Mouse (Mus musculus): Measurements from ENCODE around the gene Dpt. TPM values are rescaled to one million over a fixed set of nuclear protein-coding genes. Genes with fewer than 3 reads are reported as not detected.

Gene Dpt
- polyA plus RNA-seq, 1 experiment from 2014 or later: 0.20 TPM

DNA sequence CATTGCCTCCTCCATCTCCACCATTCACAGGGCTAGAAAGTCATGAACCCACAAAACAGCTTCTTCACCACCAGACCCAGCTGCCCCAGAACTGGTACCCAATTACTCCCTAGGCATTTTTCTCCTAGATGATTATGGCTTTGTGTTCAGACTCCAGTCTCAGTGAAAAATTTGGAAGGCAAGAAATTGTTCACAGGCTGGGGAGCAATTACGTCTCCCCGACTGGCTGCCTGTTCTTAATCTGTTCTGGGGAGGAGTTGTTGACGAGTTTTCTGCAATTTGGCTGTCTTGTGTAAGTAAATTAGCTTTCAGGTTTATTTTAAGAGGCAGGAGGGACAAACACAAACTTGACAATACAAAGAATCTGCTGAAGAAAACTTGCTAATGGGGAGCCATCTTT is 2.7 kb downstream of the Dpt start:
- 51% methylated on average over 3 of the region's 3 CpGs for WGBS
- Histone ChIP-seq H3K27ac (replicated peaks; ENCODE audit: low read depth, low read length) (no peak overlapping the region), H3K4me3 (ENCODE audit: low read depth, low read length) (no peak overlapping the region), H3K27me3 (ENCODE audit: control insufficient read depth, insufficient read depth, low read length) (no peaks in the 10 kb centered on the region), H3K9me3 (replicated peaks; ENCODE audit: control insufficient read depth, low read length) (no peaks in the 10 kb centered on the region), H3K4me1 (ENCODE audit: control insufficient read depth, insufficient read depth, low read length) (no peaks in the 10 kb centered on the region), H3K4me2 (ENCODE audit: low read depth, low read length) (no peak overlapping the region), H3K36me3 (replicated peaks; ENCODE audit: control insufficient read depth, insufficient read depth, low read depth, low read length) (no peaks in the 10 kb centered on the region), H3K9ac (replicated peaks; ENCODE audit: low read length) (no peak overlapping the region)
- ATAC-seq (replicated peaks; ENCODE audit: insufficient number of reproducible peaks, low FRiP score, low TSS enrichment, low read depth) (no peak), DNase-seq (ENCODE audit: low spot score) (no peak)

DNA sequence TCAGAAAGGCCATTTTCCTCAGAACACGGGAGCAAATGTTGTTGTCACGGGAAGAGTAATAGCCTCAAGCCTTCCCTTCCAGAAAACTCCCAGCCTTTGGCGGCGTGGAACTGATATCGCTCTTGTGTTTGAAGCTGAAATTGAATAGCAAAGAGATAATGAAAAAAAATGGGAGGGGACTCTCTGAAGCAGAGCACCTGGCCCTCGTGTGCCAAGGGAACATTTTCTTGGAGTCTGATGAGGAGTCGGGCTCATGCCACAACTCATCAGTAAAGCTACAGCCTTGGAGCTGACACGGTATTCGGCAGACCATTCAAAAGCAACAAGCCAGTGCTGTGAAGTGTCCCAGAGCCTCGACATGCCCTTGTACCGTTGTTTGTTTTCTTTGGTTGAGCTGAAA is 7.8 kb downstream of the Dpt start:
- H3K4me2 ChIP-seq (ENCODE audit: low read depth, low read length): no peak overlapping the region
- no peaks in the 10 kb centered on the region for H3K36me3 ChIP-seq (replicated peaks; ENCODE audit: control insufficient read depth, insufficient read depth, low read depth, low read length)
- H3K27ac ChIP-seq (replicated peaks; ENCODE audit: low read depth, low read length): no peak overlapping the region
- H3K9me3 ChIP-seq (replicated peaks; ENCODE audit: control insufficient read depth, low read length): no peaks in the 10 kb centered on the region
- no peaks in the 10 kb centered on the region for H3K27me3 ChIP-seq (ENCODE audit: control insufficient read depth, insufficient read depth, low read length)
- no peaks in the 10 kb centered on the region for H3K4me1 ChIP-seq (ENCODE audit: control insufficient read depth, insufficient read depth, low read length)
- ATAC-seq (replicated peaks; ENCODE audit: insufficient number of reproducible peaks, low FRiP score, low TSS enrichment, low read depth) (no peak), DNase-seq (ENCODE audit: low spot score) (no peak)
- 81% methylated on average over 11 of the region's 11 CpGs for WGBS
- no peak overlapping the region for H3K9ac ChIP-seq (replicated peaks; ENCODE audit: low read length)
- H3K4me3 ChIP-seq (ENCODE audit: low read depth, low read length): no peak overlapping the region

DNA sequence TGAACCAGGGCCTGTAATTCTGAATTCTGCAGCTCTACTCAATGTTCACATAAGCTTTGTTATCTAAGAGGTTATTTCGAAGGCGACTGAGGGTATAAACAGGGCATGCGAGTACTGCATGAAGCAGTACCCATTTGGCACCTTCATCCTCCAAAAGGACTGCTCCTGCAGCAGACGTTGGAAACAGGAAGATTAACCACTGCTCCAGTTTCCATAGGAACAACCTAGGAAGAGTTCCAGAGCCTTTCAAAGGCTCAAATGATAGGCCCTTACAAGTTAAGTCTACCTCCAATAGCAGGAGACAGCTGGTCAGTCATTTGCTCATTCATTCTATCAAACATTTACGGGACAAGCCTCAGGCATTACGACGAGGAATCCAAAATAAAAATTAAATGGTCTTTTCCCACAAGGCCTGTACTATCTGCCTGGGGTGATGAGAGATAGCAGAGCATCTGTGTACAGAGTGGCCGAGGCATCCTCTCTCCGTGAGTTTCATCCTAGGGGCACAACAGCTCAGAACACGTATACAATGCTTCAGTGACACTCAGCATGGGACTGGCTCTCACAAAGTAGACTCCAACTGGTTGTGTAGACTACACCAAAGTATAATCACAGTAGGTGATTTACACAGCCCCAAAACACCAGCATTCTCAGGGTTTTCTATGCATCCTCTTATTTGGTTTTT is 8.4 kb downstream of the Dpt start:
- H3K4me2 ChIP-seq (ENCODE audit: low read depth, low read length): no peak overlapping the region
- DNase-seq (ENCODE audit: low spot score): no peak
- no peaks in the 10 kb centered on the region for H3K4me1 ChIP-seq (ENCODE audit: control insufficient read depth, insufficient read depth, low read length)
- H3K4me3 ChIP-seq (ENCODE audit: low read depth, low read length): no peak overlapping the region
- no peaks in the 10 kb centered on the region for H3K27me3 ChIP-seq (ENCODE audit: control insufficient read depth, insufficient read depth, low read length)
- WGBS: 80% methylated on average over 10 of the region's 10 CpGs
- H3K9me3 ChIP-seq (replicated peaks; ENCODE audit: control insufficient read depth, low read length): no peaks in the 10 kb centered on the region
- no peak overlapping the region for H3K27ac ChIP-seq (replicated peaks; ENCODE audit: low read depth, low read length)
- no peak for ATAC-seq (replicated peaks; ENCODE audit: insufficient number of reproducible peaks, low FRiP score, low TSS enrichment, low read depth)
- H3K9ac ChIP-seq (replicated peaks; ENCODE audit: low read length): no peak overlapping the region
- H3K36me3 ChIP-seq (replicated peaks; ENCODE audit: control insufficient read depth, insufficient read depth, low read depth, low read length): no peaks in the 10 kb centered on the region

DNA sequence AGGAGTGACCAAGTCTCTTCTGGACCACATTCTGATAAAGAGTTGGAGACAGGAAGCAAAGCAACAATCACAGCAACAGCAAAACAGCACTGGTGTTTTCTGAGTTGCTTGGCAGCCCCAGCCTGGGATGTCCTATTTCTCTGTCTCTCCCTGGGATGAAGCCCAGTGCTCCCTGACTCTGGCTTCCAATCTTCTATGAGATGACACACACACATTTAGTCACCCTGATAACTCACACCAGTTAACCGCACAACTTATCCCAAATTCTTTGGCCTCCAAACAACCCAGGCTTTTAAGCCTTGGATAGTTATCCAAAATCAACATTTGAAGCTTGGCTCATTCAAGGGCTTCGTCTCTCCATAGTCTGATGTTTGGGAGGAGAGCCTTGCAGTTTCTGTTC is 12.9 kb downstream of the Dpt start:
- no peak overlapping the region for H3K4me3 ChIP-seq (ENCODE audit: low read depth, low read length)
- no peaks in the 10 kb centered on the region for H3K36me3 ChIP-seq (replicated peaks; ENCODE audit: control insufficient read depth, insufficient read depth, low read depth, low read length)
- DNase-seq (ENCODE audit: low spot score): no peak
- no peak overlapping the region for H3K27ac ChIP-seq (replicated peaks; ENCODE audit: low read depth, low read length)
- H3K9ac ChIP-seq (replicated peaks; ENCODE audit: low read length): no peak overlapping the region
- H3K4me1 ChIP-seq (ENCODE audit: control insufficient read depth, insufficient read depth, low read length): no peaks in the 10 kb centered on the region
- H3K9me3 ChIP-seq (replicated peaks; ENCODE audit: control insufficient read depth, low read length): no peaks in the 10 kb centered on the region
- WGBS: 97% methylated on average over 2 of the region's 2 CpGs
- ATAC-seq (replicated peaks; ENCODE audit: insufficient number of reproducible peaks, low FRiP score, low TSS enrichment, low read depth): no peak
- H3K27me3 ChIP-seq (ENCODE audit: control insufficient read depth, insufficient read depth, low read length): no peaks in the 10 kb centered on the region
- no peak overlapping the region for H3K4me2 ChIP-seq (ENCODE audit: low read depth, low read length)

DNA sequence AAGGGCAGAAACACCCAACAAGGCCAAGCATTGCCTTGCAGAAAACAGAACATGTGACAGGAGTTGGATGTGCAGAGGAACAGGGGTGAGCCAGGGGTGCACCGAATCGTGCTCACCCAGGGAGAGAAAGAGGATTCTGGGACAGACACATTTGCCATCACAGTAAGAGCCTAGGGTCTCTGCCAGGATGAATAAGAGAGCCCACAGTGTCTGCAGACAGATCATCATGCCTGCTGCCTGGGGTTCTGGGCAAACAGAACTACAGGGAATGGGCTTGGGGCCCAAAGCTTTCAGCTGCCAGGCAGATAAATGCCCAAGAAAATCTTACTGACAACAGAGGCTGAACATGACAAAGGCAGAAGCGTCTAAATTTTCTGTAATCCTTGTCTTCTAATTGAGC is 14.9 kb downstream of the Dpt start:
- Histone ChIP-seq H3K4me2 (ENCODE audit: low read depth, low read length) (no peak overlapping the region), H3K27ac (replicated peaks; ENCODE audit: low read depth, low read length) (no peak overlapping the region), H3K4me3 (ENCODE audit: low read depth, low read length) (no peak overlapping the region), H3K27me3 (ENCODE audit: control insufficient read depth, insufficient read depth, low read length) (no peaks in the 10 kb centered on the region), H3K9ac (replicated peaks; ENCODE audit: low read length) (no peak overlapping the region), H3K4me1 (ENCODE audit: control insufficient read depth, insufficient read depth, low read length) (no peaks in the 10 kb centered on the region), H3K9me3 (replicated peaks; ENCODE audit: control insufficient read depth, low read length) (no peaks in the 10 kb centered on the region), H3K36me3 (replicated peaks; ENCODE audit: control insufficient read depth, insufficient read depth, low read depth, low read length) (no peaks in the 10 kb centered on the region)
- DNase-seq (ENCODE audit: low spot score) (no peak), ATAC-seq (replicated peaks; ENCODE audit: insufficient number of reproducible peaks, low FRiP score, low TSS enrichment, low read depth) (no peak)
- 92% methylated on average over 3 of the region's 3 CpGs for whole genome bisulfite sequencing

DNA sequence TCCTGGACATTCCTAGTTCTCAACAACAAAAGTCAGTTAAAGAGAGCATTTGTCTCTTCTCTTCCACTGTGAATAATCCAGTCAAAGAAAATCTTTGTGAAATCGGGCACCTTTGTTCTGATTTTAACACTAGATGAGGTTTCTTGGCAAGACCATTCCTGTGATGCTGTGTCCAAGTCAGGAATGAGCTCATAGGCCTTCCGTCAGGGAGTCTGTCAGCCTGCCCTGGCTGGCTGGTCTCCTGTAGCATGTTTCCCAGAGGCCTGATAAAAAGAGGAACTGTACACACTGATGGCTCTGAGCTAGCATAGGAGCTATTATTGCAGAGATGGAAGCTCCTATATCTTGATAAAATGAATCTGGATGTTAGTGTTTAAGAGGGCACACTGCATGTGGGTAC is 17.8 kb downstream of the Dpt start:
- Histone ChIP-seq H3K9ac (replicated peaks; ENCODE audit: low read length) (no peak overlapping the region), H3K4me1 (ENCODE audit: control insufficient read depth, insufficient read depth, low read length) (no peaks in the 10 kb centered on the region), H3K9me3 (replicated peaks; ENCODE audit: control insufficient read depth, low read length) (no peaks in the 10 kb centered on the region), H3K4me3 (ENCODE audit: low read depth, low read length) (no peak overlapping the region), H3K36me3 (replicated peaks; ENCODE audit: control insufficient read depth, insufficient read depth, low read depth, low read length) (no peaks in the 10 kb centered on the region), H3K4me2 (ENCODE audit: low read depth, low read length) (no peak overlapping the region), H3K27ac (replicated peaks; ENCODE audit: low read depth, low read length) (no peak overlapping the region), H3K27me3 (ENCODE audit: control insufficient read depth, insufficient read depth, low read length) (no peaks in the 10 kb centered on the region)
- no peak for ATAC-seq (replicated peaks; ENCODE audit: insufficient number of reproducible peaks, low FRiP score, low TSS enrichment, low read depth)
- 76% methylated on average over 2 of the region's 2 CpGs for WGBS
- no peak for DNase-seq (ENCODE audit: low spot score)

DNA sequence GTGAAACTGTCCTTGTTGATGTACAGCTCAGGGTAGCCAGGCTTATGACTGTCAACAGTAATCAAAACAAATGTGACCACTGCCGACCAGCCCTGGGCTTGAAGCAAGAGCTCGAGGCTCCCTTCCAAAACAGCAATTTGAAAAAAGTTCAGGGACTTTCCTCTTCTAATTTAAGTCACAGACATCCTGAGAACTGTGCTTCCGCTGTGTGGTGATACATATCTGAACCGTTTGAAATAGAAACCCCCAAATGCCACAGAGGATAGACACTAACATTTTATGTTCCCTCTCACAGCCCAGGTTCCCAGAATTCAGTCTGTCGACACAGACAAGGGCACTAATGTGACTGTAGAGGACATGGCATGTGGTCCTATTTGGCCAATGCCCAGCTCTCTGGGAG is 18.9 kb downstream of the Dpt start:
- DNase-seq (ENCODE audit: low spot score): no peak
- no peak overlapping the region for H3K4me3 ChIP-seq (ENCODE audit: low read depth, low read length)
- H3K4me1 ChIP-seq (ENCODE audit: control insufficient read depth, insufficient read depth, low read length): no peaks in the 10 kb centered on the region
- no peak for ATAC-seq (replicated peaks; ENCODE audit: insufficient number of reproducible peaks, low FRiP score, low TSS enrichment, low read depth)
- no peaks in the 10 kb centered on the region for H3K27me3 ChIP-seq (ENCODE audit: control insufficient read depth, insufficient read depth, low read length)
- no peaks in the 10 kb centered on the region for H3K9me3 ChIP-seq (replicated peaks; ENCODE audit: control insufficient read depth, low read length)
- WGBS: 78% methylated on average over 5 of the region's 5 CpGs
- H3K36me3 ChIP-seq (replicated peaks; ENCODE audit: control insufficient read depth, insufficient read depth, low read depth, low read length): no peaks in the 10 kb centered on the region
- H3K4me2 ChIP-seq (ENCODE audit: low read depth, low read length): no peak overlapping the region
- H3K27ac ChIP-seq (replicated peaks; ENCODE audit: low read depth, low read length): no peak overlapping the region
- no peak overlapping the region for H3K9ac ChIP-seq (replicated peaks; ENCODE audit: low read length)

DNA sequence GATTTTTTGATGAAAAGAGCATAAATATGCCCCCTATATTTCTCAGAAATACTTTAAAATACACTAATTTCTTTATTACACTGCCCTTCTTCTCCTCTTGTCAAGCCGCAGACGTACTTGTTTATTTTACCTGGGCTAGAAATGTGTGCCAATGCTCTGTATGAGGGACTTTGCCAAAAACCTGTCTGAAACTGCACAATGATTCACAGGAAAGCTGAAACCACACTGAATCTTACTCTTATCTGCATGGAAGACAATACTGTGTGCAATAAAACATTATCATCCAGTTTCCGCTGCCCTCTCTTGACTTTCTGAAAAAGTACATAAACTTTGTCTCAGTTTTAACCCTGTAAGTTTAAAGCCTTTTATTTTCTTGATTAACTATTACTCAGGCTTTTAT is 20.9 kb downstream of the Dpt start:
- no peak for DNase-seq (ENCODE audit: low spot score)
- WGBS: 87% methylated on average over 3 of the region's 3 CpGs
- Histone ChIP-seq H3K4me3 (ENCODE audit: low read depth, low read length) (no peak overlapping the region), H3K36me3 (replicated peaks; ENCODE audit: control insufficient read depth, insufficient read depth, low read depth, low read length) (no peaks in the 10 kb centered on the region), H3K4me2 (ENCODE audit: low read depth, low read length) (no peak overlapping the region), H3K9me3 (replicated peaks; ENCODE audit: control insufficient read depth, low read length) (no peaks in the 10 kb centered on the region), H3K27me3 (ENCODE audit: control insufficient read depth, insufficient read depth, low read length) (no peaks in the 10 kb centered on the region), H3K4me1 (ENCODE audit: control insufficient read depth, insufficient read depth, low read length) (no peaks in the 10 kb centered on the region), H3K9ac (replicated peaks; ENCODE audit: low read length) (no peak overlapping the region), H3K27ac (replicated peaks; ENCODE audit: low read depth, low read length) (no peak overlapping the region)
- no peak for ATAC-seq (replicated peaks; ENCODE audit: insufficient number of reproducible peaks, low FRiP score, low TSS enrichment, low read depth)
